Mouse (Mus musculus) G1E (cell line): ENCODE data around the gene Fmo5. TPM values are rescaled to one million over a fixed set of nuclear protein-coding genes. Genes with fewer than 3 reads are reported as not detected.

Experiments
- ATAC-seq: 2 replicates; pipeline ENCODE4 v1.8.0; 2016; ENCODE audit warnings: mild to moderate bottlenecking; ENCODE audit not compliant: insufficient number of reproducible peaks, poor library complexity, low FRiP score, severe bottlenecking; ENCODE audit errors: extremely low read depth
- DNase-seq: peaks from one replicate; pipeline ENCODE4 v3.0.0; 2012; ENCODE audit warnings: low spot score
- H3K27me3 ChIP-seq: 2 replicates; pipeline ENCODE4 v1.6.1; 2012; ENCODE audit warnings: mild to moderate bottlenecking, low read length, inconsistent platforms; ENCODE audit not compliant: insufficient read depth
- H3K36me3 ChIP-seq: replicated peaks from 2 replicates; pipeline ENCODE3; 2012; ENCODE audit warnings: mild to moderate bottlenecking, inconsistent platforms
- H3K4me1 ChIP-seq: 2 replicates; pipeline ENCODE4 v1.6.1; 2012; ENCODE audit warnings: low read depth, low read length, inconsistent platforms, mixed read lengths; ENCODE audit not compliant: insufficient read depth
- H3K4me3 ChIP-seq: 2 replicates; pipeline ENCODE4 v1.5.1; 2012; ENCODE audit warnings: low read depth, mild to moderate bottlenecking, inconsistent platforms, low read length, moderate library complexity, mixed read lengths
- H3K9me3 ChIP-seq: replicated peaks from 2 replicates; pipeline ENCODE4 v1.6.1; 2012; ENCODE audit warnings: inconsistent platforms
- CTCF ChIP-seq: IDR thresholded peaks from 2 replicates; pipeline ENCODE4 v1.5.1; 2012; ENCODE audit warnings: low read depth, low read length, inconsistent platforms, mixed read lengths
- GATA1 ChIP-seq: IDR thresholded peaks from 2 replicates; pipeline ENCODE4 v1.6.1; 2012; ENCODE audit warnings: borderline replicate concordance, low read length, inconsistent platforms, mixed read lengths
- GATA2 ChIP-seq: IDR thresholded peaks from 2 replicates; pipeline ENCODE4 v1.6.1; 2012; ENCODE audit warnings: low read depth, low read length, inconsistent platforms, borderline replicate concordance
- POLR2AphosphoS5 ChIP-seq: IDR thresholded peaks from 2 replicates; pipeline ENCODE4 v1.6.1; 2012; ENCODE audit warnings: low read depth, low read length, inconsistent platforms; ENCODE audit not compliant: insufficient replicate concordance
- TAL1 ChIP-seq: conservative IDR thresholded peaks from 2 replicates; pipeline ENCODE4 v1.6.1; 2012; ENCODE audit warnings: low read depth, low read length, inconsistent platforms, mixed read lengths
- polyA plus RNA-seq: library from polyadenylated mRNA; stranded (reverse); fragments of >175 nt; gene quantifications from 2 replicates; pipeline ENCODE4 v1.2.3, GENCODE M21; 2012
- total RNA-seq, 2 experiments: library from RNA; stranded (forward) in 1 of 2; stranded (reverse) in 1 of 2; fragments of 200-1000 nt in 1 of 2; fragments of >200 nt in 1 of 2; fragmentation: Nextera tagmentation in 1 of 2; gene quantifications; 2 replicates each; pipeline ENCODE4 v1.2.3; 2014 to 2017

Gene Fmo5
- total and polyA plus RNA-seq, 3 experiments: 0.25 to 7.4 (median 1.5) TPM

DNA sequence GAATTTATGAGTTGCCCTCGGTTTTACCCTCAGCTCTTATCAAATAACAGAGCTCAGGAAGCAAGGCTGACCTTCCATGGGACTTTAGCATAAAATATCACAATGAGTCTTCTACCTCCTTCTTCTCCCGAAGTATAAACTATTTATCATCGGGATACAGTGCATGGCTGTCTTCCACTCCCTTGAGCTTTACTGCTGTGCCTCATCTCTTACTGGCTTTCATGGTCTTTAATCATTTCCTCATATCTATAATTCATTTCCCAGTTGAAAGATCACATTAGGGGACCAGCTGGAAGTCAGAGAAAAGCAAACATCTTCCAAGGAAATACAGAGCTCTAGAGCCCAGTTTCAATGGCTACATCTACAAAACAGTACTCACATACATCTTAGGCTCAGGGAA is 20.4 kb downstream of the Fmo5 start:
- ATAC-seq: no peak
- DNase-seq: no peak
- H3K9me3 ChIP-seq: no peaks in the 10 kb centered on the region
- H3K36me3 ChIP-seq: no peaks in the 10 kb centered on the region
- 0 out of 2 replicates have a peak, but pooled peaks cover 3% of the 10 kb centered on the region for H3K27me3 ChIP-seq
- no peaks in the 10 kb centered on the region for H3K4me1 ChIP-seq
- H3K4me3 ChIP-seq: no peak overlapping the region
- no peak for TF ChIP-seq CTCF
- no peak for TF ChIP-seq TAL1
- TF ChIP-seq GATA2: no peak
- no peak for TF ChIP-seq POLR2AphosphoS5
- TF ChIP-seq GATA1: no peak

DNA sequence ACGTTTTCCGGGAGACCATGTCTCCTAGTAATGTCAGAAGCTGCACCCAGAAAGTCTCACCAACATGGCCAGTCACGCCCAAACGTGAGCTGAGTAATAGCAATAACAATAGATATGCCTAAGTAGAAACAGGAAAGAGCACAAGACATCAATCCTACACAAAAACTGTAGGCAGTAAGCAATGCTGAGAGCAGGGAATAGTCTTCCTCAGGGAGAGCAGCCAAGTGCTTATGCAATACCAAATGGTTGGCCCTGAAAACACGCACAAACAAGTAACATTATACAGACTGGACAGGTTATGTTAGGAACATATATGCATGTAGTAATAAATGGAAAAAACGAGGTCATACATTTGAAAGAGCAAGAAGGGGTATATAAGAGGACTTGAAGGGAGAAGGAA is 20.9 kb downstream of the Fmo5 start:
- Histone ChIP-seq H3K4me1 (no peaks in the 10 kb centered on the region), H3K9me3 (no peaks in the 10 kb centered on the region), H3K4me3 (no peak overlapping the region), H3K36me3 (no peaks in the 10 kb centered on the region), H3K27me3 (0 out of 2 replicates have a peak, but pooled peaks cover 3% of the 10 kb centered on the region)
- ATAC-seq (no peak), DNase-seq (no peak)
- no peak for TF ChIP-seq GATA1
- no peak for TF ChIP-seq GATA2
- no peak for TF ChIP-seq TAL1
- no peak for TF ChIP-seq CTCF

DNA sequence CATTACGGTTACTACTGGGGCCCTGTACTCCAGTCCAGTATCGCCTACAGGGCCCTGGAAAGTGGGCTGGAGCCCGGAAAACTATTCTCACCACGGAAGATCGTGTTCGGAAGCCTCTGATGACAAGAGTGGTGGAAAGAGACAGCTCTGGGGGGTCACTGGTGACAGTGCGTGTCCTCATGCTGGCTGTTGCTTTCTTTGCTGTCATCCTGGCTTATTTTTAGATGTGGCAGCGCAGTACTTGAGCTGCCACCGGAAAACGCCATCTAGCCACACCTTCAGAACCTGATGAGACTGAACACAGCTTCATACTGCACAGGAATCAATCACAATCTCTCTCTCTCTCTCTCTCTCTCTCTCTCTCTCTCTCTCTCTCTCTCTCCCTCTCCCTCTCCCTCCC is 23.0 kb downstream of the Fmo5 start:
- Histone ChIP-seq H3K27me3 (0 out of 2 replicates have a peak, but pooled peaks cover 3% of the 10 kb centered on the region), H3K9me3 (no peaks in the 10 kb centered on the region), H3K4me1 (no peaks in the 10 kb centered on the region), H3K36me3 (no peaks in the 10 kb centered on the region), H3K4me3 (no peak overlapping the region)
- TF ChIP-seq CTCF: no peak
- no peak for ATAC-seq
- no peak for DNase-seq

DNA sequence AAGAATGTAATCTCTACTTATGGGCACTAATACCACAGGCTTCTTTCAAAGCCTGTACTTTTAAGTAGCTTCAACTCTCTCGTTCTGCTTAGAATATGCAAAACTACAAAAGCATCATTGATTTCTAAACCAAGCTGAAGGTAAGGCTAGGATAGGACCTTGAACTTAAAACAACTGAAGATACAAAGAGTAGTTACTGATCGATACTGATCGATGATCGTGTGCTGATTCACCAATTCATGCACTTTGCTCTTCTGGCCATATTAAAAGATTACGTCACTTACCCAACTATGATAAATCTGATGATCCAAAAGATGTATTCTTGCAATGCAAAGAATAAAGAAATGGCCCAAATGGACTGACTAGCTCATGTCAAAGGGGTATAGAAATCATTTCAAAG is 25.2 kb downstream of the Fmo5 start:
- DNase-seq (no peak), ATAC-seq (no peak)
- Histone ChIP-seq H3K27me3 (0 out of 2 replicates have a peak, but pooled peaks cover 3% of the 10 kb centered on the region), H3K4me1 (peaks cover 11% of the 10 kb centered on the region), H3K4me3 (no peak overlapping the region), H3K36me3 (no peaks in the 10 kb centered on the region), H3K9me3 (no peaks in the 10 kb centered on the region)
- TF ChIP-seq GATA1 (no peak), GATA2 (no peak), TAL1 (no peak), CTCF (no peak), POLR2AphosphoS5 (no peak)

DNA sequence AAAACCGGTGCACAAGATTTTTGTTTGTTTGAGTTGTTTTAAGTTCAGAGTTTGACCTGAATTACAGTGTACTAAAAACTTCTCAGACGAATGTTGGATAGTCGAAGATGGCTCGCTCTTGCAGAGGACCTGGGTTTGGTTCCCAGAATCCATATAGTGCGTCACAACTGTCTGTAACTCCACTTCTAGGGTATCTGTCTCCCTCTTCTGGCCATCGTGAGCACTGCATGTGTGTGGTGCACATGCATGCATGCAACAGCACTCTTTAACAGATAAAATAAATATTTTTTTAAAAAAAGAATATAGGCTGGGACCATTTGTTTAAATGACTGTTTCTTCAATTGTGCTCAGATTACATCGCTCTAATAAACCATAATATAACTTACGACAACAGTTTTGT is 26.3 kb downstream of the Fmo5 start:
- Histone ChIP-seq H3K4me1 (peaks cover 21% of the 10 kb centered on the region), H3K27me3 (0 out of 2 replicates have a peak, but pooled peaks cover 3% of the 10 kb centered on the region), H3K4me3 (no peak overlapping the region), H3K36me3 (no peaks in the 10 kb centered on the region), H3K9me3 (no peaks in the 10 kb centered on the region)
- peak; percentile 10; the same call in 1 of the 2 replicates for TF ChIP-seq CTCF
- TF ChIP-seq TAL1: no peak
- ATAC-seq (no peak), DNase-seq (no peak)

DNA sequence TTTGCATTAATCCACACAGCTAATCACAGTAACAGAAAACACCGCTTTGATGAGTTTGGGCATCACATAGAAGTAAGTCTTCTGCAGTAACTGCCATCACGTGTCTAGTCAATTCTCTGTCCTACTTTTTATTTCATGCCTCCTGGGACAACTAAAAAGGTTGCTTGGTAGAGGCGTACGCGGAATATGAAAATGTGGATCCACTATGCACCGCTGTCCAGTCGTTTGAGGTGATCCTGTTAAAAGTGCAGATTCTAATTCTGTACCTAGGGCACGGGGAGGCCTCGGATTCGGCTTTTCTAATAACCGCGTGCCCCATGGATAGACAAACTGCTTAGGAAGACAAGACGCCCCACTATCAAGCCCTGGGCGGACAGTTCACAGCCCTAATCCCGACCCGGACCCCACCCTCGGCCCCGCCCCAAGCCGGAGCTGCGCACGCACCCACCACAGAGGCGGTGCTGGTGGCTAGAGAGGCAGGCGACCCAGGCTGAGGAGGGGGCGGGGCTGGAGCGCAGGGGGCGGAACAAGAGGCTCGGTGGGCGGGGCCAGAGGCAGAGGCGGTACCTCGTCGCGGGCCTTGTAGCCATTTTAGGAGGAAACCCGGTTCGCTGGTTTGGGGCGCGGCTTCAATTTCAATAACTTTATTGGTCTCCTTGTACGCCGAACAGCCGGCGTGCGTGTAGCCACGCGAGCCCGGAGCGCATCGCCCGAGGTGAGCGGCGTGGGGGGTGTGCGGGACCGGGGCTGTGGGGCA is 29.2 kb downstream of the Fmo5 start, which contains the start of gene Prkab2:
Gene Prkab2 (plus strand): TSS at position 539 of the 757 bp plus-strand sequence.
- DNase-seq: peak; percentile 84
- Histone ChIP-seq H3K4me1 (peaks cover 24% of the 10 kb centered on the region), H3K9me3 (no peaks in the 10 kb centered on the region), H3K27me3 (0 out of 2 replicates have a peak, but pooled peaks cover 3% of the 10 kb centered on the region), H3K4me3 (peak within 1 kb of the TSS; percentile 94), H3K36me3 (peaks cover 13% of the 10 kb centered on the region)
- TF ChIP-seq CTCF: no peak
- TF ChIP-seq GATA1: no peak
- no peak for TF ChIP-seq GATA2
- no peak for TF ChIP-seq POLR2AphosphoS5
- no peak for TF ChIP-seq TAL1
- peak; percentile 92 for ATAC-seq
